Mouse (Mus musculus): ENCODE measurements around the gene Fam107b.

Fam107b gene

GRCm38 (mm10) chr2:3755936-3756335 is 185.6 kb downstream of the Fam107b start:
- in situ Hi-C loops (cut with MboI; ENCODE audit: unreplicated experiment in 2 of 2) = no loop called here

DNA sequence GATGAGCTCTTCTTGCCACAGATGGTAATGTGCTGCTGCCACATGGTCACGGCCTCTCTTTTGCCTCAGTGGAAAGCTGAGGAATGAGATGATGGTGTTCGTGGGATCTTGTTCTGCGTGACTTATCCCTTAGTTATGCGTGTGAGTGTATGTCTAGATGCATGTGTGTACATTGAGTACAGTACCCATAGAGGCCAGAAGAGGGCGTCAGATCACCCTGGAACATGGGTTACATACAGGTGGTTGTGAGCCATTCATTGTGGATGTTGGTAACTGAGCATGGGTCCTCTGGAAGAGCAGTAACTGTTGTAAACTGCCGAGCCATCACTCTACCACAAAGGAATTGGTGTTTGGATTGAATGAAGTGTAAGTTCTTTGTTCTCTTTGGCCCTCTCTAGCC is 188.1 kb downstream of the Fam107b start:
- in situ Hi-C loops (cut with MboI; ENCODE audit: unreplicated experiment in 2 of 2) = no loop called here

GRCm38 (mm10) chr2:3760234-3760836 is 190.0 kb downstream of the Fam107b start:
- in situ Hi-C loops (cut with MboI; ENCODE audit: unreplicated experiment in 2 of 2) = loop anchor here (5.0 kb wide), 3 partner anchors 33 to 133 kb away; no protein-coding TSS in a partner anchor

GRCm38 (mm10) chr2:3764136-3764535 is 193.8 kb downstream of the Fam107b start:
- in situ Hi-C loops (cut with MboI; ENCODE audit: unreplicated experiment in 2 of 2) = loop anchor here (5.0 kb wide), 3 partner anchors 37 to 137 kb away; no protein-coding TSS in a partner anchor

GRCm38 (mm10) chr2:3765957-3766783 is 195.9 kb downstream of the Fam107b start:
- in situ Hi-C loops (cut with MboI; ENCODE audit: unreplicated experiment in 2 of 2) = loop anchor here (5.0 kb wide), 2 partner anchors 139 to 219 kb away; no protein-coding TSS in a partner anchor

DNA sequence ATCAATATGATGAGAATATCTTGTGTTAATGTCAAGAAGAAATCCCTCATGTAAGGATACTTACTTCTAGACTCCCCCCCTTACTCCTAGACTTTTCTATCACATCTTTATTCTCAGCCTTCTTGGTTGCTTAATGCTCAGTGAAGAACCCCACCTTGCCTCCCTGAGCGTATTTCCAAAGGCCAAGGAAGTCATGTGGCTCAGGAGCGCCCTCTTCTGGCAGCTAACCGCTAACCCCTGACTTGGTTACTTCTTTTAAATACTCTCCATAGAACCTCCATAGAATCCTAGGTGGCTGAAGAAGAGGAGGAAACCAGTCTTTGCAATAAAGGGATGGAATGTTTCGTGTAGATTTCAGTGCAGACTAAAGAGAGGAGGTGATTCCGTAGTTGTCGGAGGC is 199.0 kb downstream of the Fam107b start:
- in situ Hi-C loops (cut with MboI; ENCODE audit: unreplicated experiment in 2 of 2) = loop anchor here (5.0 kb wide), 2 partner anchors 142 to 222 kb away; no protein-coding TSS in a partner anchor

- in situ Hi-C loops (cut with MboI; ENCODE audit: unreplicated experiment in 2 of 2) = loop anchor here (5.0 kb wide), 2 partner anchors 143 to 223 kb away; no protein-coding TSS in a partner anchor
Measured at GRCm38 (mm10) chr2:3769786-3770318, 199.6 kb downstream of the Fam107b start.

GRCm38 (mm10) chr2:3770383-3770782 is 200.1 kb downstream of the Fam107b start:
- in situ Hi-C loops (cut with MboI; ENCODE audit: unreplicated experiment in 2 of 2) = no loop called here

- in situ Hi-C loops (cut with MboI; ENCODE audit: unreplicated experiment in 2 of 2) = no loop called here
Measured at GRCm38 (mm10) chr2:3771483-3771882, 201.2 kb downstream of the Fam107b start.

DNA sequence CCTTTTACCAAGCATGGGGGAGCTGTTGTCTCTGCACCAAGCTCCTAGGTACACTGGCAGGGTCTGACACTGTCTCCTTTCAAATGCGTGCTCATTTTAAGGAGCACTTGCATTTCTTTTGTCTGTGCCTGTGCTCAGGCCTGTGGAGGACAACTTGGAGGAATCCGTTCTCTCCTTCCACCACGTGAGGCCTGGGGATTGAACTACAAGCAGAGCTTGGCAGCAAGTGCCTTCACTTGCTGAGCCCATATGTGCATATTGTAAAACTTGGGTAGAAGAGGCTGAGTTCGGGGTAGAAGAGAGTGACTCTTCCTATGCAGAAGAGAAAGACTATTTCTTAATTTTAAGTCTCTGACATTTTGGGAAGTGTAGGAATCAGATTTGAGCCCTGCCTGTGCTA is 202.8 kb downstream of the Fam107b start:
- in situ Hi-C loops (cut with MboI; ENCODE audit: unreplicated experiment in 2 of 2) = no loop called here

DNA sequence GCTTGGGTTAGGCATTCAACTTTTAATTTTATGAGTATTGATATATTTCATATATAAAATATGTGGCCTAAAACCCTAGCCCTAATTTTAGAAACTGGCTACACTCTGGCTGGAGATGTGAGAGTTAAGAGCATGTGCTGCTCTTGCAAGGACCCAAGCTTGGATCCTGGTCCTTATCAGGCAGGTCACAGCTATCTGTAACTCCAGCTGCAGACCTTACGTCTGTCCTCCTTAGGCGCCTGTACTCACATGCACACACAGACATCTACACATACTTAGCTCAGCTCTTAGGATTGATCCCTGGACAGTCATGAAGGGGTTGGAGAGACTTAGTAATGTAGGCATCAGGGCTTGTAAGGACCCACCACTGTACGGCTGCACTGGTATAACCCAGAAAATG is 205.3 kb downstream of the Fam107b start:
- in situ Hi-C loops (cut with MboI; ENCODE audit: unreplicated experiment in 2 of 2) = loop anchor here in 1 of 2 experiments (5.0 kb wide), 1 partner anchor 228 kb away; no protein-coding TSS in a partner anchor

GRCm38 (mm10) chr2:3776045-3776444 is 205.8 kb downstream of the Fam107b start:
- in situ Hi-C loops (cut with MboI; ENCODE audit: unreplicated experiment in 2 of 2) = loop anchor here in 1 of 2 experiments (5.0 kb wide), 1 partner anchor 229 kb away; no protein-coding TSS in a partner anchor

- in situ Hi-C loops (cut with MboI; ENCODE audit: unreplicated experiment in 2 of 2) = loop anchor here in 1 of 2 experiments (5.0 kb wide), 1 partner anchor 230 kb away; no protein-coding TSS in a partner anchor
Measured at GRCm38 (mm10) chr2:3777696-3778095, 207.4 kb downstream of the Fam107b start.

- in situ Hi-C loops (cut with MboI; ENCODE audit: unreplicated experiment in 2 of 2) = no loop called here
Measured at GRCm38 (mm10) chr2:3785546-3785945, 215.3 kb downstream of the Fam107b start.

- in situ Hi-C loops (cut with MboI; ENCODE audit: unreplicated experiment in 2 of 2) = no loop called here
Measured at GRCm38 (mm10) chr2:3787752-3788423, 217.6 kb downstream of the Fam107b start.

- in situ Hi-C loops (cut with MboI; ENCODE audit: unreplicated experiment in 2 of 2) = no loop called here
Measured at GRCm38 (mm10) chr2:3788424-3788786, 218.1 kb downstream of the Fam107b start.

GRCm38 (mm10) chr2:3796543-3796942 is 226.3 kb downstream of the Fam107b start:
- in situ Hi-C loops (cut with MboI; ENCODE audit: unreplicated experiment in 2 of 2) = no loop called here

DNA sequence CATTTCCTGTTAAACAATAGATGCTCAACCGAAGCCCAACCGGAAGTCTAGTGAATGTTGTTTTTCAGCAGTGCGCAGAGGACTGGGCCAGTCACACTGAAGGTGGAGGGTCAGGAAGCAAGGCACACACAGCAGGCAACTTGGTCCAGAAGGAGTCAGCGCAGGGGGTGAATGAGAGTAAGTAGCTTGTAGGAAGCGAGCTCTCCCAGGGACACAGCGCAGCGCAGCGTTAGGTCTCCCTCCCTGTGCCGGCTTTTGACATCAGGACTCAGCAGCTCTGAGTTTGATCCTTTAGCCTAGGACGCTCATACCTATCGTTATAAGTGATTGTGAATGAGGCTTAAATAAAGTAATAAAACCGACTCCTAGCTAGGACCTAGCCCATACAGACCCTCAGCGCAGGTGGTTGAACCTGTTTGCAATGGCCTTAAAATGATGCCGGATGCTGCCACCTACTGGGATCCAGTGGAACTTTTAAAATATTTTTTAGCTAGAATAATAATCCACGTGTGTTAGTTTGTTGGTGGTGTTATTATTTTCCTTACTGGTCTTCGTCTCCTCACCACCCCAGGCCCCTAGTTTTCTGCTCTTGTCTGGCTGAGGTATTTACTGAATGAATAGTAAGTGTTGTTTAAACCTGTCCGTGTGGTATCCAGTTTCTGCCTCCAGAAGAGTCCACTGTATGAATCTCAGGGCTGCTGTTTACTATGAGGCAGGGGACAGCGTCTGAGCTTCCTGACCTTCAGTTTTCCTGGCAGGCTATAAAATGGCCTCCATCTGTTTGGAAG is 229.7 kb downstream of the Fam107b start:
- in situ Hi-C loops (cut with MboI; ENCODE audit: unreplicated experiment in 2 of 2) = loop anchor here in 1 of 2 experiments (5.0 to 25.0 kb wide), 2 partner anchors 453 to 1062 kb away; no protein-coding TSS in a partner anchor

DNA sequence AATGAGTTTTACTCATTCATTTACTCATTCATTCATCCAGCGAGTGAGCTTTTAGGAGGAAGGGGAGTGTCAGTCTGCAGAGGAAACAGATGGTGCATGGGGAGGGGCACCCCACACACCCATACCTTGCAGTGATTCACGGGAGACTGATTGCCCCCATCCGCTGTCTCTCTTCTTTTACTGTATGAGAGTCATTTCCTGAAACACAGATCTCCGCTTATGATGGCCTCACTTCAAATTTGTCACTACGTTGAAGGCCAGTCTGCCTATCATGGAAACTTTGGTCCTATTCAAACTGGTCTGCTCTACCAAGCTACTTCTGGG is 230.2 kb downstream of the Fam107b start:
- in situ Hi-C loops (cut with MboI; ENCODE audit: unreplicated experiment in 2 of 2) = loop anchor here in 1 of 2 experiments (5.0 to 25.0 kb wide), 2 partner anchors 453 to 1062 kb away; no protein-coding TSS in a partner anchor

GRCm38 (mm10) chr2:3805742-3806141 is 235.5 kb downstream of the Fam107b start:
- in situ Hi-C loops (cut with MboI; ENCODE audit: unreplicated experiment in 2 of 2) = loop anchor here (5.0 to 25.0 kb wide), 3 partner anchors 393 to 1057 kb away; no protein-coding TSS in a partner anchor

Measured in v-Abl transformed pro-B cells (cell line).